18 mouse cellular contexts compared by ENCODE assay signal in genomic region chrX:20861453-20862104, GRCm38 (mm10). TPM values are rescaled to one million over a fixed set of nuclear protein-coding genes. Genes with fewer than 3 reads are reported as not detected.
DNase-seq lines count a peak whose midpoint lies in the region; ATAC-seq and TF ChIP-seq lines count a peak whose summit lies in the region.
"Had no signal": no experiment of that assay in that cellular context is flagged by ENCODE, and none has a peak within 500 bp of the region (broad histone marks: within the 10 kb centered on the region; RNA-seq: fewer than 3 reads in every experiment).

No protein-coding gene starts in this region.

- no peak overlapping the region for H3K4me2 ChIP-seq in forebrain, embryonic 16.5 days (ENCODE audit: low read length)
- no peak overlapping the region for H3K4me2 ChIP-seq in forebrain, postnatal 0 days (ENCODE audit: low read depth)
- H3K4me2 ChIP-seq in kidney, embryonic 15.5 days, result no peak overlapping the region
- no peak overlapping the region for H3K4me2 ChIP-seq in midbrain, embryonic 11.5 days
- H3K4me2 ChIP-seq in midbrain, embryonic 13.5 days (replicated peaks), result no peak overlapping the region
- H3K4me2 ChIP-seq in stomach, postnatal 0 days (replicated peaks; ENCODE audit: low read depth), result no peak overlapping the region
- H3K4me2 ChIP-seq: hindbrain, embryonic 15.5 days had no signal

- 0 out of 2 replicates have a peak, but pooled peaks have one; percentile 12 for ATAC-seq in forebrain, embryonic 16.5 days
- ATAC-seq in forebrain, postnatal 0 days, result no peak
- ATAC-seq in kidney, embryonic 15.5 days (replicated peaks; ENCODE audit: low FRiP score), result peak; percentile 50; the same call in 1 of the 2 replicates
- 0 out of 2 replicates have a peak, but pooled peaks have one; percentile 25 for ATAC-seq in midbrain, embryonic 11.5 days (ENCODE audit: low FRiP score)
- ATAC-seq in midbrain, embryonic 13.5 days, result no peak
- ATAC-seq in stomach, postnatal 0 days (ENCODE audit: low FRiP score, low TSS enrichment), result 0 out of 2 replicates have a peak, but pooled peaks have one; percentile 13

- no peak overlapping the region for H3K9ac ChIP-seq in forebrain, embryonic 16.5 days (replicated peaks; ENCODE audit: low read depth, low read length)
- H3K9ac ChIP-seq in forebrain, postnatal 0 days, result no peak overlapping the region
- no peak overlapping the region for H3K9ac ChIP-seq in kidney, embryonic 15.5 days
- H3K9ac ChIP-seq in midbrain, embryonic 11.5 days (ENCODE audit: low read length), result no peak overlapping the region
- no peak overlapping the region for H3K9ac ChIP-seq in midbrain, embryonic 13.5 days (replicated peaks)
- H3K9ac ChIP-seq in stomach, postnatal 0 days (ENCODE audit: low read length), result no peak overlapping the region
- H3K9ac ChIP-seq: embryonic facial prominence, embryonic 15.5 days; hindbrain, embryonic 15.5 days; liver, embryonic 14.5 days had no signal

- WGBS in forebrain, embryonic 16.5 days, result 59% methylated on average over 5 of the region's 5 CpGs
- 60% methylated on average over 5 of the region's 5 CpGs for WGBS in forebrain, postnatal 0 days
- WGBS in kidney, embryonic 15.5 days, result 35% methylated on average over 5 of the region's 5 CpGs
- 46% methylated on average over 5 of the region's 5 CpGs for WGBS in midbrain, embryonic 11.5 days
- WGBS in midbrain, embryonic 13.5 days, result 45% methylated on average over 5 of the region's 5 CpGs
- 25% methylated on average over 5 of the region's 5 CpGs for WGBS in stomach, postnatal 0 days

- no peaks in the 10 kb centered on the region for H3K4me1 ChIP-seq in forebrain, embryonic 16.5 days (replicated peaks; ENCODE audit: control insufficient read depth, insufficient read depth, low read length)
- no peaks in the 10 kb centered on the region for H3K4me1 ChIP-seq in forebrain, postnatal 0 days (ENCODE audit: insufficient read depth)
- H3K4me1 ChIP-seq in kidney, embryonic 15.5 days, result peaks cover 15% of the 10 kb centered on the region
- H3K4me1 ChIP-seq in midbrain, embryonic 11.5 days (ENCODE audit: control insufficient read depth, insufficient read depth, low read length), result no peaks in the 10 kb centered on the region
- H3K4me1 ChIP-seq in midbrain, embryonic 13.5 days (replicated peaks), result no peaks in the 10 kb centered on the region
- H3K4me1 ChIP-seq in stomach, postnatal 0 days (replicated peaks; ENCODE audit: control insufficient read depth, insufficient read depth), result no peaks in the 10 kb centered on the region
- H3K4me1 ChIP-seq: hindbrain, embryonic 15.5 days had no signal

- no peak overlapping the region for H3K4me3 ChIP-seq in forebrain, embryonic 16.5 days (replicated peaks; ENCODE audit: low read length)
- no peak overlapping the region for H3K4me3 ChIP-seq in forebrain, postnatal 0 days (ENCODE audit: low read depth, low read length)
- H3K4me3 ChIP-seq in kidney, embryonic 15.5 days (replicated peaks), result no peak overlapping the region
- H3K4me3 ChIP-seq in midbrain, embryonic 11.5 days (ENCODE audit: low read depth, low read length), result no peak overlapping the region
- no peak overlapping the region for H3K4me3 ChIP-seq in midbrain, embryonic 13.5 days (replicated peaks)
- no peak overlapping the region for H3K4me3 ChIP-seq in stomach, postnatal 0 days (ENCODE audit: low read depth, low read length)
- H3K4me3 ChIP-seq: embryonic facial prominence, embryonic 15.5 days; hindbrain, embryonic 15.5 days had no signal

- peaks cover 2% of the 10 kb centered on the region; the same call in 1 of the 2 replicates for H3K36me3 ChIP-seq in forebrain, embryonic 16.5 days (ENCODE audit: control insufficient read depth, insufficient read depth)
- peaks cover 11% of the 10 kb centered on the region for H3K36me3 ChIP-seq in forebrain, postnatal 0 days (ENCODE audit: insufficient read depth)
- peaks cover 17% of the 10 kb centered on the region; the same call in 1 of the 2 replicates for H3K36me3 ChIP-seq in kidney, embryonic 15.5 days
- H3K36me3 ChIP-seq in midbrain, embryonic 11.5 days (ENCODE audit: control insufficient read depth, insufficient read depth, low read length), result no peaks in the 10 kb centered on the region
- peaks cover 34% of the 10 kb centered on the region for H3K36me3 ChIP-seq in midbrain, embryonic 13.5 days
- H3K36me3 ChIP-seq in stomach, postnatal 0 days (ENCODE audit: control insufficient read depth, insufficient read depth, low read length), result no peaks in the 10 kb centered on the region
- H3K36me3 ChIP-seq: embryonic facial prominence, embryonic 15.5 days; hindbrain, embryonic 15.5 days had no signal

- H3K27ac ChIP-seq in forebrain, embryonic 16.5 days (ENCODE audit: low read length), result no peak overlapping the region
- H3K27ac ChIP-seq in forebrain, postnatal 0 days (ENCODE audit: low read depth, low read length), result no peak overlapping the region
- 0 out of 2 replicates have a peak overlapping the region, but pooled peaks have one; percentile 27 for H3K27ac ChIP-seq in kidney, embryonic 15.5 days
- H3K27ac ChIP-seq in midbrain, embryonic 11.5 days (ENCODE audit: low read depth, low read length), result no peak overlapping the region
- H3K27ac ChIP-seq in midbrain, embryonic 13.5 days, result no peak overlapping the region
- H3K27ac ChIP-seq in stomach, postnatal 0 days (replicated peaks), result no peak overlapping the region
- H3K27ac ChIP-seq: hindbrain, embryonic 15.5 days; liver, embryonic 14.5 days had no signal

- TF ChIP-seq EP300 in stomach, postnatal 0 days (optimal IDR thresholded peaks at IDR 0.05), result no peak

- no peak for TF ChIP-seq CTCF in forebrain, postnatal 0 days (IDR thresholded peaks at IDR 0.05; ENCODE audit: low read depth)
- no peak for TF ChIP-seq CTCF in stomach, postnatal 0 days (IDR thresholded peaks at IDR 0.05; ENCODE audit: low read depth)

- H3K9me3 ChIP-seq in forebrain, embryonic 16.5 days (ENCODE audit: control insufficient read depth, low read length), result no peaks in the 10 kb centered on the region
- no peaks in the 10 kb centered on the region for H3K9me3 ChIP-seq in forebrain, postnatal 0 days (ENCODE audit: low read length)
- H3K9me3 ChIP-seq in kidney, embryonic 15.5 days (replicated peaks), result no peaks in the 10 kb centered on the region
- no peaks in the 10 kb centered on the region for H3K9me3 ChIP-seq in midbrain, embryonic 11.5 days (ENCODE audit: control insufficient read depth, low read length)
- no peaks in the 10 kb centered on the region for H3K9me3 ChIP-seq in midbrain, embryonic 13.5 days
- H3K9me3 ChIP-seq in stomach, postnatal 0 days (ENCODE audit: control insufficient read depth, low read length), result no peaks in the 10 kb centered on the region
- H3K9me3 ChIP-seq: embryonic facial prominence, embryonic 15.5 days; hindbrain, embryonic 15.5 days had no signal

- DNase-seq in forebrain, postnatal 0 days, result no peak
- DNase-seq in kidney, postnatal 14 days, result no peak
- DNase-seq in midbrain, embryonic 11.5 days (ENCODE audit: low spot score, missing footprints), result no peak
- DNase-seq in stomach, postnatal 0 days (ENCODE audit: low spot score), result no peak
- no peak for DNase-seq in cerebellum, adult 11 months
- DNase-seq: adrenal gland, postnatal 10 days; cerebellum, adult 11-12 months; kidney, adult 8-10 months; midbrain, embryonic 14.5 days; right cerebral cortex, adult 18-20 months had no signal

- H3K27me3 ChIP-seq in forebrain, embryonic 16.5 days (replicated peaks; ENCODE audit: control insufficient read depth, insufficient read depth, low read length), result no peaks in the 10 kb centered on the region
- no peaks in the 10 kb centered on the region for H3K27me3 ChIP-seq in forebrain, postnatal 0 days (ENCODE audit: insufficient read depth, low read length)
- H3K27me3 ChIP-seq in kidney, embryonic 15.5 days, result no peaks in the 10 kb centered on the region
- H3K27me3 ChIP-seq in midbrain, embryonic 11.5 days (ENCODE audit: control insufficient read depth, insufficient read depth, low read length), result no peaks in the 10 kb centered on the region
- no peaks in the 10 kb centered on the region for H3K27me3 ChIP-seq in midbrain, embryonic 13.5 days
- H3K27me3 ChIP-seq in stomach, postnatal 0 days (ENCODE audit: control insufficient read depth, insufficient read depth, low read length), result no peaks in the 10 kb centered on the region
- H3K27me3 ChIP-seq: embryonic facial prominence, embryonic 15.5 days; hindbrain, embryonic 15.5 days had no signal

RNA-seq across cellular contexts. Expression of gene Timp1, which starts 8.4 kb away (rescaled TPM):
- 2.4 and 3.4 TPM in 2 replicates for polyA plus RNA-seq in forebrain, embryonic 16.5 days (2015; fragmentation: Nextera tagmentation; extraction: Ambion mirVana)
- total RNA-seq in forebrain, postnatal 0 days (2014; rRNA removed), result 3.0 and 3.6 TPM in 2 replicates
- 2.6 and 4.7 TPM in 2 replicates for polyA plus RNA-seq in forebrain, postnatal 0 days (2015; fragmentation: Nextera tagmentation; extraction: Ambion mirVana)
- 23.1 and 28.0 TPM in 2 replicates for polyA plus RNA-seq in kidney, embryonic 15.5 days (2015; fragmentation: Nextera tagmentation; extraction: Ambion mirVana)
- polyA plus RNA-seq in midbrain, embryonic 11.5 days (2014; fragmentation: Nextera tagmentation; extraction: Ambion mirVana), result 8.1 and 8.4 TPM in 2 replicates
- polyA plus RNA-seq in midbrain, embryonic 13.5 days (2015; fragmentation: Nextera tagmentation; extraction: Ambion mirVana), result 2.9 and 3.5 TPM in 2 replicates
- 11.7 and 18.8 TPM in 2 replicates for polyA plus RNA-seq in stomach, postnatal 0 days (2015; fragmentation: Nextera tagmentation; extraction: Ambion mirVana)
- total RNA-seq: common myeloid progenitor, adult 5-6 weeks had no signal

RNA-seq across cellular contexts. Expression of gene Syn1, which starts 59.2 kb away (rescaled TPM):
- 37.5 and 37.7 TPM in 2 replicates for polyA plus RNA-seq in forebrain, embryonic 16.5 days (2015; fragmentation: Nextera tagmentation; extraction: Ambion mirVana)
- 31.9 and 37.2 TPM in 2 replicates for total RNA-seq in forebrain, postnatal 0 days (2014; rRNA removed)
- polyA plus RNA-seq in forebrain, postnatal 0 days (2015; fragmentation: Nextera tagmentation; extraction: Ambion mirVana), result 85.5 and 95.3 TPM in 2 replicates
- 0.44 and 0.70 TPM in 2 replicates for polyA plus RNA-seq in kidney, embryonic 15.5 days (2015; fragmentation: Nextera tagmentation; extraction: Ambion mirVana)
- 11.9 and 14.8 TPM in 2 replicates for polyA plus RNA-seq in midbrain, embryonic 11.5 days (2014; fragmentation: Nextera tagmentation; extraction: Ambion mirVana)
- 26.5 and 30.8 TPM in 2 replicates for polyA plus RNA-seq in midbrain, embryonic 13.5 days (2015; fragmentation: Nextera tagmentation; extraction: Ambion mirVana)
- 1.1 and 1.7 TPM in 2 replicates for polyA plus RNA-seq in stomach, postnatal 0 days (2015; fragmentation: Nextera tagmentation; extraction: Ambion mirVana)
- total RNA-seq: common myeloid progenitor, adult 5-6 weeks had no signal
- polyA plus RNA-seq: thymus, postnatal 0 days had no signal

Comparison
In these comparisons a context has a peak if more than half of its experiments do, and no peak if none do; other contexts are left out.
1. ATAC-seq: peak in forebrain, embryonic 16.5 days (single experiment), kidney, embryonic 15.5 days (single experiment), midbrain, embryonic 11.5 days (single experiment) and stomach, postnatal 0 days (single experiment); none in forebrain, postnatal 0 days (single experiment) and midbrain, embryonic 13.5 days (single experiment).